Mouse (Mus musculus) retina, embryonic 14.5 days (tissue): ENCODE data around the gene Cnot8.
A peak's percentile ranks its signal among the peaks of the same experiment; 100 is the strongest.
"Not testable (repeated sequence)": the region's sequence is repeated elsewhere in the genome, so short reads cannot be mapped to it uniquely, and the experiment has no call there.

Source experiments
- DNase-seq: peaks from one replicate; pipeline ENCODE4 v3.0.0-alpha.2; 2015; ENCODE audit warnings: low spot score

Gene Cnot8

GRCm38 (mm10) chr11:58103697-58104306 lies at the start of gene Cnot8:
TSS of gene Cnot8 (plus strand) at chr11:58104153.
- DNase-seq, result peak; percentile 99

- peak; percentile 74 for DNase-seq
Observed at GRCm38 (mm10) chr11:58057455-58057854, 46.5 kb upstream of the Cnot8 start.

DNA sequence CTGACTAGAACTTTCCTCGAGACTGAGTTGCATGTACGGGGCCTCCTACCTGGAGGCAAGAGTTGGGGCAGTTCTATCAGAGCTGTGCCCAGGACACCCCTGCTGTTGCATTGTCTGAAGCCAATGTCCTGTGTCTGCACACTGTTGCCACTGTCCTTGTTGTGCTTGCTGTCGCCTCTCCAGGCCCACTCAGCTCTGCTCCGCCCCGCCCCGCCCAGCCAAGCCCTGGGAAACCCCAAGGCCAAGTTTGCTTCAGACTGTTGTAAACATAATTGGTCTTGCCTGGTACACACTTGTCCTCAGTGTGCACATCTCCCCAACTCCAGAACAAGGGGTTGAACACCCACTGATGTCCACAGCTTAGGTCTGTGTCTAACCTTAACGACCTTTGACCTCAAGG lies 44.2 kb upstream of the Cnot8 start:
- not testable (repeated sequence) for DNase-seq

DNA sequence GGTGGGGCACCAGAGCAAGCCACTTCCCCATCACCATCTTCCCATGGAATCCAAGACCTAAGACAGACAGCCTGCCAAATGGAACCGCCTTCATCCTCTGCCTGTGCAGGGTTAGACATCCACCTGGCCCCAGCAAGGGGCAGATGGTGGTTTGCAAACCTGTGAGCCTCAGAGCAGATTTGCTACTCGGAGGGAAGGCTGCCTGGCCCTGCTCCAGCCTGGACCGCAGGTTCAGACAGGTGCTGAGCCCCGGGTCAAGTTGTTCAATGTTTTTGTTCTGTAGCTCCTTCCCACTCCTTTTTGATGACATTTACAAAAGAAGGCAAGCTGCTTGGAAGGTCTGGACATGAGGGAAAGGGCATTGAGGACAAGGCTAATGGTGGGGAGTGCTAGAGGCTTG lies 42.7 kb upstream of the Cnot8 start:
- DNase-seq, result not testable (repeated sequence)

DNA sequence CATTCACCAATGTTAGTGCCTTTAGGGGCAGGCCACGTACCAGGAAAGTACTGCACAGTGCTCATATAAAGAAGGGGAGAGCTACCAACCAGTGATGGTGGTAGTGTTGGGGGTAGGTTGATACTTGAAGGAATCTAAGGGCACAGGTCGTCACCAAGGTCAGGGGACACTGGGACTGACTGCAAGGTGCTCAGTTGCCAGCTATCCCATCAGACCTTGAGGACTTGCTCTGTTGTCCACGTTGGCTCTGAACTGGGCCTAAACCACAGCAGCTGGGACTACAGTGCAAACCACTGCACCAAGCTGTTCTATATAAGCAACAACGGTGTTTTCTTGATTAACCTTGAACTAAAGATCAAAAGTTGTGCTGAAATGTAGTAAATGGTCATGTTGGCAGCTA lies 41.4 kb upstream of the Cnot8 start:
- DNase-seq, result no peak

GRCm38 (mm10) chr11:58065025-58065424 lies 38.9 kb upstream of the Cnot8 start:
- no peak for DNase-seq

DNA sequence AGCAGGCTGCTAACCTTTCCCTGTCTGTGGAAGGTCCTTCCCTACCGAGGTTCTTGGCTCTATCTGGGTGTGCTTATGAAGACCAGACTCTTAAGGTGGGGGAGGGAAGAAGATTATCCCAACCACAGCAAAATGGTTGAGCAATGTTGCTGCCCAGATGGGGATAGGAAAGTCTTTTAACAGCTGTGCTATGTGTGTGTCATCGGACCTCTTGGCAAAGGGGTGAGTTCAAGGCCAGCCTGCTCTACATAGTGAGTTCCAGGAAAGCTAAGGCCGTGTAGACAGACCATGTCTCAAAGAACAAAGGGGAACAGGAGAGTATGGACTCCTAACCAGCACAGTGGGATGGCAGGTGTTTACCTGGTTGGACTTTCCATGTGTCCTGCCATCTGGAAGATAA lies 31.0 kb upstream of the Cnot8 start:
- no peak for DNase-seq

DNA sequence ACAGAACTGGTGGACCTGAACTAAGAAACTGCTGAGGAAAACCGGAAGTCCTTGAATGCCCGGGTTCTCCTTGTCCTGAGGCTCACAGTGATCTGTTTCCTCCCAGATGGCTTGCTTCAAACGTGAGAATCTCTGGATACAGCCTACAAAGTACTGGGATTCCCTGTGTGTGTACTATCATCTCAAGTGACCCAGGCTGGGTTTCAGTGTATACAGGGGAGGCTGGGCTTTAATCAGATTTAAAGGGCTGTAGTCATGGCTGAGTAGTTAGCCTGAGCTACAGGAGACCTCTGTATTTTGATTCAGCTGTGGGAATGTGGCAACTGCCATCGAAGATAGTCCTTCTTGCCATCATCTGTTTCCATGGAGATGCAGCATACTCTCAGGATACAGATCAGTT lies 26.7 kb upstream of the Cnot8 start:
- no peak for DNase-seq

GRCm38 (mm10) chr11:58081716-58082115 lies 22.2 kb upstream of the Cnot8 start:
- DNase-seq, result no peak

DNA sequence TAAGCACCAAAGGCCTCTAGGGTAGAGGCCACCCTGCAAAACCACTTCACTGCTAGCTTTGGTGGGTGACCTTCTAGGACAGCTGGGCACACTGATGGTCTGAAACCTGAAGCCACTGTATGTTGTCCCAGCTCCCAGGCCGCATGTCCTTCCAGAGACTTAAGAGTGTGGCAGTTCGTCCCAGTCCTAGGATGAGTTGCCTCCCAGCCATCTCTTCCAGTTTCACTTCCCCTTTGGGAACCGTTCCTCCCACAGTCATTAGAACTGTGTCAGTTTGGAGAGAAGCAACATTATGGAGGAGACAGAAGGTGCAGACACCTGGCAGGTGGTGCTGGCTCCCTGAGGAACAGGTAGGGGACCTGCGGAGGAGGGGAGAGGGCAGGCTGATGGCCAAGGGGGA lies 11.4 kb upstream of the Cnot8 start:
- DNase-seq, result no peak

- peak; percentile 73 for DNase-seq
Observed at GRCm38 (mm10) chr11:58093021-58093528, 10.9 kb upstream of the Cnot8 start, which contains the start of gene Gm12248. TSS of gene Gm12248 (minus strand) at chr11:58093134.

DNA sequence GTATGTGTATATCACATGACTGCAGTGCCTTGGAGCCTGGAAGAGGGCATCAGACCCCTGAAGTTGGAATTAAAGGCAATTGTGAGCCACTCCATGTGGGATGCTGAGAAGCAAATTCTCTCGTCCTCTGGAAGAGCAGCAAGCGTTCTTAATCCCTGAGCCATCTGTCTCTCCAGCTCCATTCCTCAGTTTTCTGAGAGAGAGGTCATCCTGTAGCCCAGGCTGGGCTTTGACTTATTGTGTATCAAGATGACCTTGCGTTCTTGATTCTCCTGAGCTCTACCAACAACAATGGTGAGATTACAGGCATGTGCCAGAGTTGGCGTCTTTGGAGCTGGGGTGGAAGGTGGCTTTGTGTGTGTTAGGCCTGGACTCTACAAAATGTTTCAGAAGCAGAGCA lies 9.2 kb upstream of the Cnot8 start:
- DNase-seq, result peak; percentile 21

GRCm38 (mm10) chr11:58095561-58095960 lies 8.4 kb upstream of the Cnot8 start:
- DNase-seq, result no peak

DNA sequence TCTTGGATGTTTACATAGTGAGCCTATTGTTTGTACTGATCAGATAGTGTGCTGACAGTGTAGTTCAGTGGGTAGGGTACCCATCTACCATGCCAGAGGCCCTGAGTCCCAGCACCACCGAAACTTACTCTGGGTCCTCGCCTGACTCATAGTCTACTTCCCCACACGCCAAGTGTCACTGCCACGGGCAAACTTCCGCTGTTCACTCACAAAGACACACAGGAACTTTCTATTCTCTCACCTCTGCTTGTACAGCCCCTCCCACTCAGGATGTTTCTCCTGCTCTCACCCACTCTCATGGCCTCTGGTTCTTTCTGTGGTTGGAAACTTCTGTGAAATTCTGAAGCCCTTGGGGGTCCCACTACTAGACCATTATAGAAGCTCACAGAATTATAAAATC lies 7.8 kb upstream of the Cnot8 start:
- no peak for DNase-seq

DNA sequence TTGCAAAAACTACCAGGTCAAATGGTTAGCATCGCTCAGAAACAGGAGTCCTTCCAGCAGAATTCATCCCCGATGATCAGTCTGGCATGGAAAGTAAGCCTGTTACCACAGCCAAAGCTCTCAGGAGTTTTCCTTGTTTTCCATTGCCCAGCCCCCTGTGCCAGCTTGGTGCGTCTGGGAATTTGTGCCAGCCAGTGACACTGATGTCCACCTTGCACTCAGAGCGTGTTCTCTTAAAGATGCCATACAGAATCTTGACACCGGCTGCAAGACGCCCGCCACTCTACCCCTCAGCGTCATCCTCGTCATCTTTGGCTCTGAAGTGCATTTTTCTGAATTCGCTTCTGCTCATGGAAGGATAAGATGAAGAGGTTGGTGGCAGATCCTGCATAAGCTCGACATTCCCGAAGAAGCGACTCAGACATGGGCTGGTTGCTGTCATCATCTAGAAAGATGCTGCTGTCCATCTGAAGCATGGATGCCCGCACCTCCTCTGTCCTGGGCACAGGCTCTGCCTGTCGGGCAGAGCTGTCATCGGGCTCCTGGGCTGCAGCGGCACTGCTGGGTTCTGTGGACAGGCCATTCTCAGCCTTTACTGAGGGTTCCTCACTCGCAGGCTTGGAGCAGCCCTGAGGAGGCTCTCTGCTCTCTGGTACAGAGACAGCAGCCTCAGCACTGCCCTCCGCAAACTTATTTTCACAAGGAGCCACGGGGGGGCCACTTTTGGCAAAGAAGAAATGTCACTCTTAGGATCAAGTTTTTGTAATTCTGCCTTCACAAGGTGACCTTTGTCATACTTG lies 6.9 kb upstream of the Cnot8 start:
- DNase-seq, result no peak

DNA sequence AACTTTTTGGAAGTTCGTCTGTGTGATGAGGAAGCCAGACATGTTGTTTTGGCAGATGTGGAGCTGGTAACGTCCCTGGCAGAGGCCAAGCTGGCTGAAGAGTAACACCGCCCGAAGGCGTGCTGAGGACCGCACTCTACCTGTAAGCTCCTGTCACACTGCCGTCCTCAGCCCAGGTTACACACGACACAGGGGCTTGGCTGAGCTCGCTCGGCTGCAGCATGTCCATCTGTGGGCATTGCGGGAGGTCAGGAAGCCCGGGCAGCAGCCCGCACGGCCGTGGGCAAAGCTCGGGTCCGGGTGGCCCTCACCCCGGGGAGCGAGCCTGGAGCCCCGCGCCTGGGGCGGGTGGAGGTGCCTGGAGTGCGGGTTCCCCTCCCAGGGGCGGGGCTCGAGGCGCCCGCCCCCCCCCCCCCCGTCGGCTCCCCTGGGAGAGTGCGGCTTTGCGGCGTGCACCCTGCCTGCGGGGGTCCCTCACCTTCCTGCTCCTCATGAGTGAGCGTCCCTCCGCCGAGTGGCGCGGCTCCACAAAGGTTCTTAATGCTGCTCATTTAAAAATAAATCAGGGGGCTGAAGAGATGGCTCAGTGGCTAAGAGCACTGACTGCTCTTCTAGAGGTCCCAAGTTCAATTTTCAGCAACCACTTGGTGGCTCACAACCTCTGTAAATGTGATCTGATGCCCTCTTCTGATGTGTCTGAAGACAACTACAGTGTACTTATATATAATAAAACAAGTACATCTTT lies 6.2 kb upstream of the Cnot8 start:
- no peak for DNase-seq

- DNase-seq, result not testable (repeated sequence)
Observed at GRCm38 (mm10) chr11:58098366-58098720, 5.6 kb upstream of the Cnot8 start.

DNA sequence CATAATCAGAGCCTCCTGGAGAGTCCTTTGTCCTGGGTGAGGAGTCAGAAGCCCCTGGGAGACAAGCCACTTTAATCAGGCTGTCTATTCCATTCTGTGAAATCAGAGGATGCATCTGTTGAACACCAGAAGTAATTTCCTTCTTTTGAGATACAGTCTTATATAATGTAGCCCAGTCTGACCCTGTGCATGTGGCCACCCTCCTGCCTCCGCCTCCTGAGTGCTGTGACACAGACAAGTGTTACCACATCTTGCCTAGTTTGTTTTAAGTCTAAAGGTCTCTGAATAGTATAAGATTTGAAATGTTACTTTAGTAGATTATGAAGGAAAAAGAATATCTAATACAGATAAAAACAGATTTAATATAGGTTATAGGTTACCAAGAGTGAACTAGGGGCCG lies 3.9 kb upstream of the Cnot8 start:
- no peak for DNase-seq

DNA sequence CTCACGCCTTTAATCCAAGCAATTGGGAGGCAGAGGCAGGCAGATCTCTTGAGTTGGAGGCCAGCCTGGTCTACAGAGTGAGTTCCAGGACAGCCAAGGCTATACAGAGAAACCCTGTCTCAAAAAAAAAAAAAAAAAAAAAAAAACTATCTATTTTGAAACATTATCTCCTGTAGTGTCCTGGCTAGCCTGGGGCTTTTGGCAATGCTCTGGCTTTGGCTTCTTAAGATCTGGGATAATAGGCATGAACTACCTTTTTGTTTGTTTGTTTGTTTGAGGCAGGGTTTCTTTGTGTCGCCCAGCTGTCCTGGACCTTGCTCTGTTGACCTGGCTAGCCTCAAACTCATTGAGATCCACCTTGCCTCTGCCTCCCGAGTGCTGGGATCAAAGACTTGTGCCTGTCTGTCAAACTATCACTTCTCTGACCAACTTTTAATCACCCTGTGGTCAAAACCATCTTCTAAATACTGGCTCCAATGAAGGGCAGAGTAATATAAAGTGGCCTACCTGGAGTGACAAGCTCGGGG lies 2.7 kb upstream of the Cnot8 start:
- DNase-seq, result no peak

DNA sequence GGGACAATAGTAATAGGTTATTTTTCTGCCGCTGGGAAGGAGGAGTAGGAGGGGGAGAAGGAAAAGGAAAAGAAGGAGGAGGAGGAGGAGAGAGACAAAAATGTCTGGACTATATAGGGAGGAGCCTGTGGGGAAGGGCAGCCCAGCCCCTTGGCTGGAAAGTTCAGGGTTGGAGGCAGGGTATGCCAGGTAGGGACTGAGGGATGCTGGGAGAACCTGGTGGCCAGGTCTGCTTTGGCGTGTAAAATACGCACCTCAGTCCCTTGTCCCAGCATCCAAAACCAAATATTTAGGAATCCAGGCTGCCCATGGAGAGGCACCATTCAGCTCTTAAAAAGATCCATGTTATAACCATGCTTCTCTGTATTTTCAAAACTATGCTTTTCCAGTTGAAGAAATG lies 1.8 kb upstream of the Cnot8 start:
- DNase-seq, result no peak

DNA sequence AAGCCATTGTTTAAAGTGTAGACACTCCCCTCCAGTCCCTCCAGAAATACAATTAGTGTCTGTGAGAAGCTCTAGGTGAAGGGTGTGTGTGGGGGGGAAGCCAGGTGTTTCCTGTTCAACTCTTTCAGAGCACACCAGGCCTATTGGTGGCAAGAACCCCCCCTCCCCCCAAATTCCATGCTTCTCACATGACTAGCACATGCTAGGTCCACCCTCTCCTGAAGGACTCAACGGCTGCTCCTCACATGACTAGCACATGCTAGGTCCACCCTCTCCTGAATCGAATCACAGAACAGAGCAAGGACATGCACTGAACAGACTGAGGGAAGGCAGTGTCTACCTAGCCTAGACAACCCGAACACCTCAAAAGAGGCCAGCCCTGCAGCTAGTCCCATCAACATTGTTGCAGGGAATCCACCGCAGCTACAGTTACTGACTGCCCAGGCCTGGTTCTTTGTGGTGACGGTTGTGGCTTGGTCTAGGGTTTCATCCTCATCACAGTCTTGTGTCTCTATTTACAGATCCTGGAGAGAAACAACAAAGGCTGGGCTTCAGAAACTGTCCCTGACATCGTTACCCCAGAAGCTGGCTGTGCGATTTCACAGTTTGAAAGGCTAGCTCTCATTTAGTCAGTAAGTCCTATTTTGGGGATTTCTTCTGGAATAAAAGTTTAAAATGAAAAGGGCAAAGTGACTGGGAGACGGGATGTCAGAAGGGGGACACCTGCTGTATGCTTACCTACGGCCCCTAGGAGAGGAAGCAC lies 1.2 kb upstream of the Cnot8 start:
- peak; percentile 13 for DNase-seq

DNA sequence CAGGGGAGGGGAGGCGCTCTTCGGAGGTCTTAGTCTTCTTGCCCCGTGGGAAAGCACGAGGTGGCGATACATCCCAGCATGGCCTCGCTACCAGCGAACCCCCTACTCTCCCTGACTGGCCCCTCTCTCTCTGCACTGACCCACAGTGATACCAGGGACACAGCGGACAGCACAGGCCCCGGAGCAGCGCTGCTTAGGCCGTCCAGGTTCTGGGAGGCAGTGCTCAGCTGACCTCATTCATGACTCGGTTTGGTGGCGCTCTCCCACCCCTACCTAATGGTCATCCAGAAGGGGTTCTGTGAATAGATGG lies 654 bp upstream of the Cnot8 start:
- DNase-seq, result no peak
